Mouse (Mus musculus) gastrocnemius, postnatal 4 days (tissue): Measurements from ENCODE around the gene Tcl1b3. TPM values are rescaled to one million over a fixed set of nuclear protein-coding genes. Genes with fewer than 3 reads are reported as not detected.

Source experiments
- DNase-seq, 2 experiments: peaks; one replicate each; pipeline ENCODE4 v3.0.0; 2021 to 2022; ENCODE audit warnings: low spot score in 2 of 2, mixed read lengths in 2 of 2
- total RNA-seq, 2 experiments: library from RNA; stranded (reverse); gene quantifications; 2 replicates each; pipeline ENCODE4 v1.2.3; 2021

Gene Tcl1b3
- total RNA-seq, 2 experiments from 2014 or later, result not detected

- DNase-seq, result no peak
Measured at GRCm38 (mm10) chr12:105224621-105225320, 33.9 kb downstream of the Tcl1b3 start.

- no peak for DNase-seq
Measured at GRCm38 (mm10) chr12:105234362-105234761, 43.5 kb downstream of the Tcl1b3 start.

GRCm38 (mm10) chr12:105235091-105235490, 44.2 kb downstream of the Tcl1b3 start:
- DNase-seq, result no peak

GRCm38 (mm10) chr12:105239060-105239459, 48.2 kb downstream of the Tcl1b3 start:
- DNase-seq, result no peak

Other genes starting within 250 kb of the Tcl1b3 start
- 10 to 100 TPM; 17.7 to 19.2 TPM for gene Syne3, start 181.2 kb upstream of the Tcl1b3 start, total RNA-seq
- 10 to 100 TPM; 64.0 to 65.3 TPM for gene Glrx5, start 158.4 kb upstream of the Tcl1b3 start, total RNA-seq
- gene Tcl1b2, start 45.0 kb upstream of the Tcl1b3 start, total RNA-seq, result not detected
- not detected for gene Tcl1b1, start 31.4 kb upstream of the Tcl1b3 start, total RNA-seq
- gene Tcl1b5, start 14.7 kb upstream of the Tcl1b3 start, total RNA-seq, result not detected
- gene Tcl1b4, start 10.9 kb downstream of the Tcl1b3 start, total RNA-seq, result not detected
- not detected for gene Tcl1, start 31.8 kb downstream of the Tcl1b3 start, total RNA-seq
- not detected for gene Tunar, start 142.8 kb downstream of the Tcl1b3 start, total RNA-seq